Mouse (Mus musculus) forebrain, embryonic 13.5 days (tissue): ENCODE measurements around the gene Jaml. TPM values are rescaled to one million over a fixed set of nuclear protein-coding genes. Genes with fewer than 3 reads are reported as not detected.

ENCODE experiments used
- ATAC-seq: fragments of 200-750 bp; cut with Nextera tagmentation; 2 replicates; pipeline ENCODE4 v1.8.0; 2017
- H3K27ac ChIP-seq: fragments of 300-500 bp; sonication (generic); 2 replicates; pipeline ENCODE4 v1.5.1; 2015; ENCODE audit warnings: inconsistent platforms, mild to moderate bottlenecking, moderate library complexity
- H3K27me3 ChIP-seq: fragments of 300-500 bp; sonication (generic); 2 replicates; pipeline ENCODE4 v1.6.1; 2015; ENCODE audit warnings: mild to moderate bottlenecking, inconsistent platforms
- H3K36me3 ChIP-seq: fragments of 300-500 bp; sonication (generic); 2 replicates; pipeline ENCODE4 v1.6.1; 2015; ENCODE audit warnings: mild to moderate bottlenecking, inconsistent platforms; ENCODE audit not compliant: poor library complexity, severe bottlenecking
- H3K4me1 ChIP-seq: fragments of 300-500 bp; sonication (generic); 2 replicates; pipeline ENCODE4 v1.6.1; 2015; ENCODE audit warnings: inconsistent platforms
- H3K4me2 ChIP-seq: fragments of 300-500 bp; sonication (generic); 2 replicates; pipeline ENCODE4 v1.6.1; 2015; ENCODE audit warnings: inconsistent platforms, mild to moderate bottlenecking, moderate library complexity
- H3K4me3 ChIP-seq: fragments of 300-500 bp; sonication (generic); 2 replicates; pipeline ENCODE4 v1.5.1; 2015; ENCODE audit warnings: mild to moderate bottlenecking, inconsistent platforms
- H3K9ac ChIP-seq: fragments of 300-500 bp; sonication (generic); 2 replicates; pipeline ENCODE4 v1.6.1; 2015; ENCODE audit warnings: mild to moderate bottlenecking, inconsistent platforms
- H3K9me3 ChIP-seq: fragments of 300-500 bp; sonication (generic); replicated peaks from 2 replicates; pipeline ENCODE4 v1.6.1; 2016; ENCODE audit warnings: inconsistent platforms
- WGBS: fragments of 180-500 bp; shearing (Covaris S2); methylation state at CpG from one replicate; pipeline ENCODE4 v1.1.7; 2015; 5-methylcytosine and 5-hydroxymethylcytosine counted together
- polyA plus RNA-seq: library from polyadenylated mRNA; unstranded; fragments of >200 nt; fragmentation: Nextera tagmentation; extraction: Ambion mirVana; gene quantifications from 2 replicates; pipeline ENCODE4 v1.2.1, GENCODE M21; 2015

Jaml gene
- polyA plus RNA-seq, 1 experiment from 2014 or later = not detected

DNA sequence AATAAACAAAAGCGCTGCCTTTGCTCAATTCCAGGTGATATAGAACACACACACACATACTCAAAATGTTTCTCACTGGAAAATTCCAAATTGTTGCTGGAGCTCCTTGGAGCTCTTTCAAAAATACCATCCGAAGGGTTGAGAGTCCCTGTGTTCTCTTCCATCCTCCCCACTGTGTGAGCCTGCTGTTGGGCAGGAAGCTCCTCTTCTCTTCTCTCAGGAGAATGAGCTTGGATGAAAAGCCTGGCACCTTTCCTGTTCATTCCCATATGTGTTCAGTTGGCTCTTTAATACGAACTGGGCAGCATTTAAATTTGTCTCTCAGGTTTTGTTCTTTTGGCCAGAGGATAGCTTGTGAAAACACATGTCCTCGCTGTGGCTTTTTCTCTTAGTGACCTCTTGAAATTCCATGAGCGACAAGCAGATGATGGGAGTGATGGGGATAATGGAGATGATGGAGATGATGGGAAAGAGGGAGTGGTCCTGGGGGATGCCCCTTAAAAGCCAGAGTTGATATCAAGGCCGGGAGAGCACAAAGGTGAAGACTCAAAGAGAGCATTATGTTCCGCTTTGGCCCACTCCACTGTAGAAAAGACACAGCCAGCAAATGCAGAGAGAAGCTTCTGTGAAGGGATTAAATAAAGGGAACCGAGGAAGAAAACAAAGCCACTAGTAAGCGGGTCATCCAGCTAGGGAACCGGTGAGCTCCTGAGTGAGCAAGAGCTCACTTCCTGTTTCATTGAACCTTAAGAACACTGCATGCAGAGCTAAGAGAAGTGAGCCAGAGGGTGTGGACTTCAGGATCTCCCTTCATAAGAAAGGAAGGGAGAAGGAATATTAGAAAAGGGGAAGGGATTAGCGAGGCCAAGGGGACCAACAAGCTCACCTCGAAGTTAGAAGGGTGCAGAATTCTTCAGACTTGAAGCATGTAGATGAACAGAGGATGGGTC, 7.0 kb downstream of the Jaml start:
- no peaks in the 10 kb centered on the region for H3K36me3 ChIP-seq
- no peaks in the 10 kb centered on the region for H3K4me1 ChIP-seq
- no peak overlapping the region for H3K9ac ChIP-seq
- WGBS = 76% methylated on average over 12 of the region's 12 CpGs
- ATAC-seq = no peak
- no peak overlapping the region for H3K4me3 ChIP-seq
- no peak overlapping the region for H3K27ac ChIP-seq
- H3K4me2 ChIP-seq = no peak overlapping the region
- 0 out of 2 replicates have a peak, but pooled peaks cover 3% of the 10 kb centered on the region for H3K27me3 ChIP-seq
- H3K9me3 ChIP-seq = no peaks in the 10 kb centered on the region

DNA sequence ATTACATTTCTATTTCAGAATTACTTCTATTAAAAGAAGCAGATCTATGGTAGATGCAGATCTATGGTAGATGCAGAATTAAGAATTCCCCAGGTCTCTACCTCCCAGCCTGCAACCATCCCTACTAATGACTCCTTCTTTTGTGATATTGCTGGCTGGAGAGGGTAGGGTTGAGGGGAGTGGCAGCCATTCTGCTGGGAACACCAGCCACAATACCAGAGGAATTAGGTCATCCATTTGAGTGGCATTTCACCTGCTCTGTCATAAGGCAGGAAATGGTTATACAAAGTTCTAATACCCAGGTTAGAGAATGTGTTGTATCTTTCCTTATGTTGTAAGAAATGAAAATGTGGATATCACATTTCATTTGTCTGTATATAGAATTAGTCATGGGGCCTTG, 9.1 kb downstream of the Jaml start:
- no peak for ATAC-seq

DNA sequence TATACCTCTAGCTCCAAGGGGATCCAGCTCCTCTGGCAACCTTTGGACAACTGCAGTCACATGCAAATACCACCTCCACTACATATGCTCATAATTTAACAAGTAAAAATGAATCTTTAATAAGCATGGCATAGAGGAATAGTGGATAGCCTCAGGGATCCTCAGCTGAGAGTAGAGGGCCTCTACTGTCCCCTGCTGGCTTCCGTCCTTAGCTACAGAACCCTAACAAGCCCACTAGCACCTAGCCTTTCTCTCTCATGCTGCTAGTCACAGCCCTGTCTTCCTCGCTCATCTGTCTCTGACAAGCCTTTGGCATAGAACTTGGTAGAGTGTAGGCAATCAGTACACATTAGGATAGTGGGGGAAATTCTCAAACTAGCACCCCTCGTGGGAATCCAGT, 11.8 kb downstream of the Jaml start:
- Histone ChIP-seq H3K9me3 (no peaks in the 10 kb centered on the region), H3K36me3 (no peaks in the 10 kb centered on the region), H3K27ac (no peak overlapping the region), H3K27me3 (0 out of 2 replicates have a peak, but pooled peaks cover 3% of the 10 kb centered on the region), H3K4me2 (no peak overlapping the region), H3K4me3 (no peak overlapping the region), H3K4me1 (no peaks in the 10 kb centered on the region), H3K9ac (no peak overlapping the region)
- no peak for ATAC-seq
- WGBS = 69% methylated on average over 3 of the region's 3 CpGs

More for the DNA sequence above, 9.1 kb downstream of the Jaml start:
- Histone ChIP-seq H3K4me1 (no peaks in the 10 kb centered on the region), H3K27ac (no peak overlapping the region), H3K36me3 (no peaks in the 10 kb centered on the region), H3K9ac (no peak overlapping the region), H3K9me3 (no peaks in the 10 kb centered on the region), H3K27me3 (0 out of 2 replicates have a peak, but pooled peaks cover 3% of the 10 kb centered on the region), H3K4me3 (no peak overlapping the region), H3K4me2 (no peak overlapping the region)

DNA sequence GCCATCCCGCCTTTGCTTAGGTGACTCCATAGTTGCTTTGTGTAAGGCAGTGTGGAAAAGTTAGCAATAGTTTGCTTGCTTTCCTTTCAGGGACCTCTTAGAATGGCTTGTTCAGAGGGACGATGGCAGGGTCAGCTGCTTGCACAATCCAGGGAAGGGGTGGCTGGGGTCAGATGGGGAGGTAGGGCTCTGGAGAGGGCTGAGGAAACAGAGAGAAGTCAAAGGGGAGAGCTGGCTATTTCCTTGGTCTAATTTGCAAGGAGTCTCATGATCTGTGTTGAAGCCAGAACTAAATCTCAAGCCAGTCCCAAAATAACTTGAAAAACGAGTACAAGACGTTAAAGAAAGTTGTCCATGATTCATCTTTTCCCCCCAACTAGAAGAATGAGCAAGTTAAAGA, 13.7 kb downstream of the Jaml start:
- H3K9ac ChIP-seq = no peak overlapping the region
- H3K36me3 ChIP-seq = no peaks in the 10 kb centered on the region
- no peak overlapping the region for H3K4me3 ChIP-seq
- H3K4me1 ChIP-seq = no peaks in the 10 kb centered on the region
- no peaks in the 10 kb centered on the region for H3K9me3 ChIP-seq
- no peak for ATAC-seq
- 0 out of 2 replicates have a peak, but pooled peaks cover under 1% of the 10 kb centered on the region for H3K27me3 ChIP-seq
- H3K4me2 ChIP-seq = no peak overlapping the region
- H3K27ac ChIP-seq = no peak overlapping the region
- 67% methylated on average over 4 of the region's 4 CpGs for WGBS

DNA sequence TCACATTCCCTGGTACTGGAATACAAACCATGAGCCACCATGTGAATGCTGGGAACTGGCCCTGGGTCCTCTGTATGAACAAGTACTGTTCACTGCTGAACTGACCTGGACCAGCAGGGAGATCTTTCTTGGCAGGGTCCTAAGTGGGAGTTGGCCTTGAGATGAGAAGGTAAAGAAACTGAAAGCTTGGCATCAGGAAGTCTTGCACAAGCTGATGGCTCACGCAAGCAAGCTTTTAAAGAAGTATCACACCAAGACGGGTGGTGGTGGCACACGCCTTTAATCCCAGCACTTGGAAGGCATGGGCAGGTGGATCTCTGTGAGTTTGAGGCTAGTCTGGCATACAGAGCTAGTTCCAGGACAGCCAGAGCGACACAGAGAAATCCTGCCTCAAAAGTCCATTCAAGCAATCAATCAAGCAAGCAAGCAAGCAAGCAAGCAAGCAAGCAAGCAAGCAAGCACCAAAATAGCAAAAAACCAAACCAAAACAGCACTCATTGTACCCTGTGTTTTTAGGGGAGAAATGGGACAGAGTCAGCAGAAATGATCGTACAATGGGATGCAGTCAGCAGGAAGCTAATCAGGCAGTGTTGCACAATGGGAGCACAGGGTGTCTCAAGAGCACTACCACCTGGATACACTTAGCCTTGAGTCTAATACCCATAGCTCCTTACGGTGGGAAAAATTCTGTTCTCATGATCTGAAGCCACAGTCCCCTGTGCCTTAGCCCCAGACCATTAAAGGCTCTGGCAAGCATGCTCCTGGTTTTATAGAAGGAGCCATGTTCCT, 16.4 kb downstream of the Jaml start:
- H3K27ac ChIP-seq = no peak overlapping the region
- no peak overlapping the region for H3K4me3 ChIP-seq
- no peaks in the 10 kb centered on the region for H3K36me3 ChIP-seq
- H3K9me3 ChIP-seq = no peaks in the 10 kb centered on the region
- no peaks in the 10 kb centered on the region for H3K27me3 ChIP-seq
- 78% methylated on average over 6 of the region's 6 CpGs for WGBS
- no peak overlapping the region for H3K4me2 ChIP-seq
- H3K9ac ChIP-seq = no peak overlapping the region
- no peaks in the 10 kb centered on the region for H3K4me1 ChIP-seq
- no peak for ATAC-seq

DNA sequence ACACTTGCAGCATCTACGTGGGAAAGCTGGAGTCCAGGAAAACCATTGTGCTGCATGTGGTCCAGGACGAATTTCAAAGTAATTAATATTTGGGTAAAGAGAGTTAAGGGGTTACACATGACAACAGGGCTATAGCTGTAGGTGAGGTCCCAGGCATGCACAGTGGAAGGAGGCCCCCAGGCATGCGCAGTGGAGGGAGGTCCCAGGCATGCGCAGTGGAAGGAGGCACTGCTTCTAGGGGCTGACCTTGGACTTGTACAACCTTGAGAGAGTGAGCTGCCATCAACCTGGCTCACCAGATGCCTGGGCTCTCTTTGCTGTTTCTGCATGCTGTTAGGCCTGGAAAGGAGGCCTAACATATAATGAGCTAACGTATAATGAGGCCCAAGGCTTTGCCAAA, 18.9 kb downstream of the Jaml start:
- WGBS = 83% methylated on average over 5 of the region's 5 CpGs
- Histone ChIP-seq H3K27ac (no peak overlapping the region), H3K4me1 (no peaks in the 10 kb centered on the region), H3K36me3 (no peaks in the 10 kb centered on the region), H3K4me3 (no peak overlapping the region), H3K4me2 (no peak overlapping the region), H3K9ac (no peak overlapping the region), H3K27me3 (no peaks in the 10 kb centered on the region), H3K9me3 (no peaks in the 10 kb centered on the region)
- ATAC-seq = no peak

DNA sequence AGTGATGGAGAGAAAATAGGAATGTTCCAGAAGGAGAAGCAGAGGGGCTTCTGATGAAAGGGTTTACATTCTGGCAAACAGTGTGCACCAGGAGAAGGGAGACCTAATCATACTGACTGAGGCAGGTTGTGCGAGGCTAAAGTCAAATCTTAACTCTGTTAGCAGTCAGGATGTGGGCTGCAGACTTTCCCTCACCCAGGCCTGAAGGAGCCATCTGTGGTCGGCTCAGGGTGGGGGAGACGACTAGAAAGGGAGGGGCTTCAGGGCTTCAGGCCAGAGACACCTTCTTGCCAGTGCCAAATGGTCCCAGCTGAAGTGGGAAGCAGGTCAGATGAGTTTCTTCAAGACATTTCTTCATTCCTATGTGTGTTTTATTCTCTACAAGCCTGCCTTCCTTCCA, 19.4 kb downstream of the Jaml start:
- no peaks in the 10 kb centered on the region for H3K9me3 ChIP-seq
- 47% methylated on average over 3 of the region's 3 CpGs for WGBS
- H3K4me2 ChIP-seq = no peak overlapping the region
- no peaks in the 10 kb centered on the region for H3K4me1 ChIP-seq
- H3K4me3 ChIP-seq = no peak overlapping the region
- no peak overlapping the region for H3K9ac ChIP-seq
- no peaks in the 10 kb centered on the region for H3K36me3 ChIP-seq
- no peak for ATAC-seq
- no peaks in the 10 kb centered on the region for H3K27me3 ChIP-seq
- H3K27ac ChIP-seq = no peak overlapping the region

DNA sequence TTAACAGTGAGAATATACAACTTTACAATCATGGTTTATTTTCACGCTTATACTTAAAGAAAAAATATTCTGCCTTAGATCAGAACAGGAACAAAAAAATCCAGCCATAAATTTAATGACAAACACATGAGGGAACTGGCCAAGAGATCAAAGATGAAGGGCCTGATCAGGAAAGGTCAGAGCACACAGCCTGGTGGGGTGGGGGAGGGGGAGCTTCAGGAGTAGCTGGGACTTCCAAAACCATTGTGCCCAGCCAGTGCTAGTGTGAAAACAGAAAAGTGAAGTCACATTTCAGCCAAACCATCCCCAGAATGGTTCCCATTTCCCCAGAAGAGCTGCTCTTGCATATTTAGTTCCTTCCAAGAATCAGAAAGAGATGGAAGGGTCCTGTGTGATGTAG, 23.5 kb downstream of the Jaml start:
- Histone ChIP-seq H3K9ac (no peak overlapping the region), H3K4me3 (no peak overlapping the region), H3K27ac (no peak overlapping the region), H3K4me1 (no peaks in the 10 kb centered on the region), H3K9me3 (no peaks in the 10 kb centered on the region), H3K36me3 (no peaks in the 10 kb centered on the region), H3K27me3 (no peaks in the 10 kb centered on the region), H3K4me2 (no peak overlapping the region)
- no peak for ATAC-seq
- WGBS = 90% methylated on average over 1 of the region's 1 CpGs

DNA sequence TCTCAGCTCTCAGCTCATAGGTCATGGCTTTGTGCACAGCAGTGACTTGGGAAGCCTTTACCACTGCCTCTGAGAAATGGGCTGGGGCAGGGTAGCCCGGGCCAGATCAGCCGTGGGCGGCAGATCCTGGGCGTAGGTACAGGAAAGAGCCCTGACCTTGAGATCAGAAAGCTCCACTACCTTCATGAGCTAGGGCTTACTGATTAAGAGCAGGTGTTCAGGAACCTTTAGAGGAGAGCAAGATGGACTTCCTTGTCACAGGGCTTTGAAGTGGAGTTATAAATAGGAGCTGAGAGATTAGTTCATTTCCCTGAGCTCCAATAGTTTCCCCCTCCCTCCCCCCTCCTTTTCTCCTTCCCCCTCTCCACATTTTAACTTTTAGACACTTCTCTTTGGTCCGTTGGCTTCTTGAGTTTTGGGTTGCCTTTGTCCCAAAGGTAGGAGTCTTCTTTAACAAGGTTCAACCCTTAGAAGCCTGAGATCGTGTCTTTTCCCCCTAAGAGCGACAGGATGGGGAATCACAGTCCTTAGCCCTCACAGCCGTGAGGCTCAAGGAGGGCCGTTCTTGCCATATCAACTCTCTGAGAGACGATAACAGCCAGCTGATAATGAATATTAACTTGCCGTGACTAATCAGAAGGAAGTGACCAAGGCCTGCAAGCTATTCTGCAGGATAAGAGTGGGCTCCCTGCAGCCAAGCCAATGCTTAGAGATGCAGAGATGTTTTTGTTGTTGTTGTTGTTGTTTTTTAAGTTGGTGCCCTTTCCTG, 24.4 kb downstream of the Jaml start:
- Histone ChIP-seq H3K36me3 (no peaks in the 10 kb centered on the region), H3K4me2 (no peak overlapping the region), H3K4me1 (no peaks in the 10 kb centered on the region), H3K27ac (no peak overlapping the region), H3K27me3 (no peaks in the 10 kb centered on the region), H3K9ac (no peak overlapping the region), H3K9me3 (no peaks in the 10 kb centered on the region), H3K4me3 (no peak overlapping the region)
- ATAC-seq = no peak
- WGBS = 80% methylated on average over 11 of the region's 11 CpGs

DNA sequence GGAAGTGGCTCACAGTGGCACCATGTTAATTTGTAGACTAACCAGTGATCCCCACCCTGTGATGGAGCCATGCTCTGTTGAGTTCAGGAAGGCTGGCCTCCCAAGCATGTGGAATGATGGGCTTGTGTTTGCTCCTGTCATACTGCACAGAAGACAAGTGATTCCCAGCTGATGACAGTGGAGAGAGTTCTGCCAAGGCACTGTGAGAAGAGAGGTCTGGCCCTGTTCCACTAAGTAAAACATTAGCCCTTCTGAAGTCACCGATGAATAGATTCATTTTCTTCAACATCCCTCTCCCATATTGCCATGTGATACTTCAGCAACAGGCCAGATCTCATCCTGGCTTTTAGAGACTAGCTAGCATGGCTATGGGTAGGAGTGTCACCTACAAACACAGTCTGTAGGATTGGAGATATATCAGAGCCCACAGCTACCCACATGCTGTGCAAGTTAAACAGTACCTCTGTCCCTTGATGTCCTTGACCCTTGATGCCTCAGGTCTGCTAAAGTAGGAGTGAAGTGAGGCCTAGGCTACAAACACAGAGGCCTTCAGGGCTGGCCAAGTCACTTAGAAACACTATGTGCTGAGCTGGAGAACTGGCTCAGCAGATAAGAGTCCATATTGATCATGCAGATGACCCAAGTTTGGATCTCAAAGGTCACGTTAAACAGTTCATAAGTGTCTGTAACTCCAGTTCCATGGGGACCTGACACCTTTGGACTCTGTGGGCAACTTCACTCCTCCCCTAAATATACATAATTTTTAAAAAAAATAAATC, 26.8 kb downstream of the Jaml start:
- Histone ChIP-seq H3K27ac (no peak overlapping the region), H3K4me3 (no peak overlapping the region), H3K9ac (no peak overlapping the region), H3K27me3 (no peaks in the 10 kb centered on the region), H3K4me1 (no peaks in the 10 kb centered on the region), H3K36me3 (no peaks in the 10 kb centered on the region), H3K4me2 (no peak overlapping the region), H3K9me3 (no peaks in the 10 kb centered on the region)
- no peak for ATAC-seq
- 89% methylated on average over 2 of the region's 2 CpGs for WGBS

DNA sequence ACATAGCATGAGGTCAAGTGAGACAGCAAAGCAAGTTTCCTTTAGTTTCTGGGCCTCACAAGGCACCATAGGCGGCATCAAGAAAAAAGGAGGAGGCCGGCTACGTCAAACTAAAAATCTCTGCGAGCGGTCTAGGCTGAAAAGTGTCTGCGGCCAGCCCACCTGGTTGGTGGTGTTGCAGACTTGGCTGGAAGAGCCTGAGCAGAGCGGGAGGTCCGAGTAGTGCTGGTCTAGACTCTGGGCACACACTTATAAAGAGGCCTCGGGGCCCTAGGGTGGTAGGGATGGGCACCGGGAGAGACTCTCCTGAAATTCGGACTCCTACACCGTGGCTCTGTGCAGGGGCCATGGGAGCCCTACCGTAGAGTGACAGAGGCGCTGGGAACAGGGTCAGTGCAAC, 36.7 kb downstream of the Jaml start:
- Histone ChIP-seq H3K9me3 (no peaks in the 10 kb centered on the region), H3K27ac (no peak overlapping the region), H3K9ac (peak overlapping the region; percentile 53), H3K4me3 (peak overlapping the region; percentile 39), H3K4me2 (peak overlapping the region; percentile 62), H3K27me3 (peaks cover 29% of the 10 kb centered on the region), H3K36me3 (no peaks in the 10 kb centered on the region), H3K4me1 (peaks cover 14% of the 10 kb centered on the region)
- peak; percentile 57; the same call in 1 of the 2 replicates for ATAC-seq
- WGBS = 4% methylated on average over 14 of the region's 14 CpGs
